Mouse (Mus musculus): ENCODE results near the gene Mfsd4a. TPM values are rescaled to one million over a fixed set of nuclear protein-coding genes. Genes with fewer than 3 reads are reported as not detected.

Gene Mfsd4a
- 0.18 TPM for total RNA-seq (2023)

GRCm38 (mm10) chr1:132067261-132068255 is at the start of gene Mfsd4a:
Gene Mfsd4a (minus strand): TSS chr1:132068062.

DNA sequence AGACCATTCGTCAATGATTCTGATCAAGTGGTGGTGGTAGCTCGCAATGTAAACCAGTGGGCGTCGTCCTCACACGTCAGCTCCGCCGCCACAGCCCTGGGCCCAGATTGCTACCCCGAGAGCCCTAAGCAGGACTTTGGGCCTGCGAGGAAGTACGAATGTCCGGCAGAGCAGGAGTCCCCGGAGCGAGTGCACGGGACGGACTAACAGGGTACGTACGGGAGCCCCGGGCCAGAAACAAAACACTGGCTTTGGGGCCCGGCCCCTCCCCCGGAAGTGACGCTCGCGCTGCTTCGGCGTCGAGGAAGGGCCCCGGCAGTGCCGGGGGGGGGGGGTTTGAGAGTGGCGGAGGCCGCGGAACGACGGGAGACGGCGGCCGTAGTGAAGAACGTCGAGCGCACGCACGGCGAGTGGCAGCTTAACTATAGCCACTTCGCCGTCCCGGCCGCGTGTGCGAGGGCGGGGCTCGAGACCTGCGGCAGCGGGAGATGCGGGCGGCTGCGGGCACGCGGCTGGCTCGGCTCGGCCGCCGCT is 60.5 kb downstream of the Mfsd4a start, which contains the start of gene Elk4:
Gene Elk4, plus strand, starts transcription at position 326 of the 534 bp plus-strand sequence.

Other genes starting within 250 kb of the Mfsd4a start
- gene Slc41a1, start 240.6 kb downstream of the Mfsd4a start, total RNA-seq (2023): 34.8 TPM
- 9.5 TPM for gene Rab29, start 200.8 kb downstream of the Mfsd4a start, total RNA-seq (2023)
- gene Nucks1, start 157.5 kb downstream of the Mfsd4a start, total RNA-seq (2023): 72.1 TPM
- 2.0 TPM for gene Slc45a3, start 105.1 kb downstream of the Mfsd4a start, total RNA-seq (2023)
- gene Elk4, start 60.5 kb downstream of the Mfsd4a start, total RNA-seq (2023): 337 TPM
- gene Cdk18, start 71.6 kb upstream of the Mfsd4a start, total RNA-seq (2023): 1.8 TPM
- not detected for gene Lemd1, start 123.4 kb upstream of the Mfsd4a start, total RNA-seq (2023)
- gene AC124108.1, start 123.4 kb upstream of the Mfsd4a start, total RNA-seq (2023): not detected
- not detected for gene Gm10188, start 161.7 kb upstream of the Mfsd4a start, total RNA-seq (2023)
- gene Klhdc8a, start 230.6 kb upstream of the Mfsd4a start, total RNA-seq (2023): 0.27 TPM
- gene Nuak2, start 248.1 kb upstream of the Mfsd4a start, total RNA-seq (2023): 13.7 TPM

Measured in CD4-positive naive resting alpha-beta T cell, adult 57 days (primary cell).